Mouse (Mus musculus) layer of hippocampus, adult 6 months (tissue): Measurements from ENCODE around the gene Setd5. TPM values are rescaled to one million over a fixed set of nuclear protein-coding genes. Genes with fewer than 3 reads are reported as not detected.

Source experiments
- long read RNA-seq, 2 experiments: library from polyadenylated mRNA; unstranded; transcript quantifications; one replicate each; pipeline ENCODE4 v2.0.0; 2019 to 2020
- polyA plus RNA-seq: library from polyadenylated mRNA; unstranded; fragments of <200 nt; fragmentation: Nextera tagmentation; gene quantifications from 2 replicates; pipeline ENCODE4 v1.2.3, GENCODE M21; 2021

Gene Setd5
- polyA plus RNA-seq, result 8.2 and 8.5 TPM in 2 replicates
- long read RNA-seq, experiment 1, full-length matches to known transcripts, result 2 of 19 reads
- long read RNA-seq, experiment 1, partial matches to known transcripts, result 7 of 19 reads
- long read RNA-seq, experiment 1, other reads (novel, unspliced or antisense), result 10 of 19 reads
- long read RNA-seq, experiment 2, partial matches to known transcripts, result 4 of 19 reads
- long read RNA-seq, experiment 2, other reads (novel, unspliced or antisense), result 11 of 19 reads

GRCm38 (mm10) chr6:113076686-113077516 lies at the start of gene Setd5:
Gene Setd5, plus strand, starts transcription at chr6:113077365.

GRCm38 (mm10) chr6:113046041-113046975 lies 30.9 kb upstream of the Setd5 start, which contains the start of gene Thumpd3:
Gene Thumpd3, plus strand, starts transcription at chr6:113046225.

GRCm38 (mm10) chr6:113194841-113195595 lies 117.9 kb downstream of the Setd5 start, which contains the start of gene Lhfpl4:
Gene Lhfpl4, minus strand, starts transcription at chr6:113195384.

Other genes with a start within 250 kb of the Setd5 start
- gene Srgap3, start 130.1 kb upstream of the Setd5 start, polyA plus RNA-seq, result 30.6 and 32.1 TPM in 2 replicates
- gene Thumpd3, start 31.1 kb upstream of the Setd5 start, polyA plus RNA-seq, result 32.7 and 41.3 TPM in 2 replicates
- gene Lhfpl4, start 118.0 kb downstream of the Setd5 start, polyA plus RNA-seq, result 12.4 and 13.0 TPM in 2 replicates
- gene Mtmr14, start 160.5 kb downstream of the Setd5 start, polyA plus RNA-seq, result 12.2 and 14.1 TPM in 2 replicates
- 13.9 and 15.3 TPM in 2 replicates for gene Cpne9, start 204.9 kb downstream of the Setd5 start, polyA plus RNA-seq
- 4.3 and 5.1 TPM in 2 replicates for gene Brpf1, start 229.8 kb downstream of the Setd5 start, polyA plus RNA-seq
- 3.2 and 3.5 TPM in 2 replicates for gene Ogg1, start 249.6 kb downstream of the Setd5 start, polyA plus RNA-seq